Mouse (Mus musculus) lung, embryonic 15.5 days (tissue): Measurements from ENCODE around the gene Hoxa4. TPM values are rescaled to one million over a fixed set of nuclear protein-coding genes. Genes with fewer than 3 reads are reported as not detected.

ENCODE experiments used
- ATAC-seq: fragments of 200-750 bp; cut with Nextera tagmentation; 2 replicates; pipeline ENCODE4 v1.8.0; 2017; ENCODE audit warnings: moderate number of reproducible peaks, borderline replicate concordance; ENCODE audit not compliant: low FRiP score, low TSS enrichment; ENCODE audit errors: extremely low read depth
- H3K27ac ChIP-seq: fragments of 300-500 bp; sonication (generic); 2 replicates; pipeline ENCODE4 v1.5.1; 2015; ENCODE audit warnings: moderate library complexity, mild to moderate bottlenecking, inconsistent platforms
- H3K27me3 ChIP-seq: fragments of 300-500 bp; sonication (generic); 2 replicates; pipeline ENCODE4 v1.6.1; 2015; ENCODE audit warnings: inconsistent platforms
- H3K36me3 ChIP-seq: fragments of 300-500 bp; sonication (generic); 2 replicates; pipeline ENCODE4 v1.6.1; 2015; ENCODE audit warnings: inconsistent platforms
- H3K4me1 ChIP-seq: fragments of 300-500 bp; sonication (generic); 2 replicates; pipeline ENCODE4 v1.6.1; 2015; ENCODE audit warnings: inconsistent platforms
- H3K4me2 ChIP-seq: fragments of 300-500 bp; sonication (generic); 2 replicates; pipeline ENCODE4 v1.6.1; 2015; ENCODE audit warnings: inconsistent platforms, mild to moderate bottlenecking, moderate library complexity
- H3K4me3 ChIP-seq: fragments of 300-500 bp; sonication (generic); 2 replicates; pipeline ENCODE4 v1.5.1; 2015; ENCODE audit warnings: mild to moderate bottlenecking, inconsistent platforms
- H3K9ac ChIP-seq: fragments of 300-500 bp; sonication (generic); 2 replicates; pipeline ENCODE4 v1.6.1; 2015; ENCODE audit warnings: inconsistent platforms
- H3K9me3 ChIP-seq: fragments of 300-500 bp; sonication (generic); 2 replicates; pipeline ENCODE4 v1.6.1; 2016; ENCODE audit warnings: inconsistent platforms
- WGBS: fragments of 180-500 bp; shearing (Covaris S2); methylation state at CpG from one replicate; pipeline ENCODE4 v1.1.7; 2015; 5-methylcytosine and 5-hydroxymethylcytosine counted together
- polyA plus RNA-seq: library from polyadenylated mRNA; unstranded; fragments of >200 nt; fragmentation: Nextera tagmentation; extraction: Ambion mirVana; gene quantifications from 2 replicates; pipeline ENCODE4 v1.2.1, GENCODE M21; 2015

Gene Hoxa4
- polyA plus RNA-seq, 1 experiment from 2014 or later = 4.2 TPM

- no peaks in the 10 kb centered on the region for H3K36me3 ChIP-seq
- peak; percentile 80 for ATAC-seq
- H3K9ac ChIP-seq = peak within 1 kb of the TSS; percentile 65
- WGBS = under 1% methylated on average over 55 of the region's 55 CpGs
- peaks cover 24% of the 10 kb centered on the region for H3K4me1 ChIP-seq
- H3K4me3 ChIP-seq = peak within 1 kb of the TSS; percentile 72
- no peaks in the 10 kb centered on the region for H3K9me3 ChIP-seq
- peak within 1 kb of the TSS; percentile 90 for H3K4me2 ChIP-seq
- H3K27ac ChIP-seq = peak within 1 kb of the TSS; percentile 95
- peaks cover 84% of the 10 kb centered on the region for H3K27me3 ChIP-seq
Measured at GRCm38 (mm10) chr6:52158276-52159051, 33.1 kb downstream of the Hoxa4 start, which contains the start of gene Hoxa1. Gene Hoxa1 (minus strand): TSS chr6:52158317.

DNA sequence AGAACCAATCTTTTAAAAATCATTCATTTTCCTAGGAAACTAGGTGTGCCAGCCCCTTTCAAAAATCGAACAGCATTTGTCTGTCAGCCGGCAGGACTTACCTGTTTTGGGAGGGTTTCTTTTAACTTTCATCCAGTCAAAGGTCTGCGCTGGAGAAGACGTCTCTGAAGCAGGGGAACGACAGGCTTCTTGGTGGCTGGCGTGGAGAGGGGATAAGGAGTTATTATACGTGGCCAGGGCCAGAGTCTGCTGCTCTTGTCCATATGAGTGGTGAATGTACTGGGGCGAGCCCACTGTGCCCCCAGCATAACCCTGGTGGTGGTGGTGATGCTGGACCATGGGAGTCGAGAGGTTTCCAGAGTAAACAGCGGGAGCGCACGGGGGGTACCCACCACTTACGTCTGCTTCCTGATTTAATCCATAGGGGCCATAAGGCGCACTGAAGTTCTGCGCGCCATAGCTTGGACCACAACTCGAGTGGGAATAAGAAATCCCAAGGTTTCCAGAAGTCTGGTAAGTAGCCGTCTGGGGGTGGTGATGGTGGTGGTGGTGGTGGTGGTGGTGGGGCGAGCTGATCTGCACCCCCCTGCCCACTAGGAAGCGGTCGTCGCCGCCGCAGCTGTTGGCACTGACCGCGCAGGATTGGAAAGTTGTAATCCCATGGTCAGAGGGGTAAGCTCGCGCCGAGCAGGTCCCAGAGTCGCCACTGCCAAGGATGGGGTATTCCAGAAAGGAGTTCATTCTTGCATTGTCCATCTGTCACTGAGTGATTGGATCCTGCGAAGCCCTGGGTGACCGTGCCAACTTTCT, 33.9 kb downstream of the Hoxa4 start:
- Histone ChIP-seq H3K36me3 (no peaks in the 10 kb centered on the region), H3K9ac (peak overlapping the region; percentile 3; the same call in 1 of the 2 replicates), H3K4me3 (peak overlapping the region; percentile 72), H3K4me2 (peak overlapping the region; percentile 90), H3K4me1 (peaks cover 24% of the 10 kb centered on the region), H3K27me3 (peaks cover 85% of the 10 kb centered on the region), H3K9me3 (no peaks in the 10 kb centered on the region), H3K27ac (no peak overlapping the region)
- under 1% methylated on average over 32 of the region's 32 CpGs for WGBS
- ATAC-seq = no peak

DNA sequence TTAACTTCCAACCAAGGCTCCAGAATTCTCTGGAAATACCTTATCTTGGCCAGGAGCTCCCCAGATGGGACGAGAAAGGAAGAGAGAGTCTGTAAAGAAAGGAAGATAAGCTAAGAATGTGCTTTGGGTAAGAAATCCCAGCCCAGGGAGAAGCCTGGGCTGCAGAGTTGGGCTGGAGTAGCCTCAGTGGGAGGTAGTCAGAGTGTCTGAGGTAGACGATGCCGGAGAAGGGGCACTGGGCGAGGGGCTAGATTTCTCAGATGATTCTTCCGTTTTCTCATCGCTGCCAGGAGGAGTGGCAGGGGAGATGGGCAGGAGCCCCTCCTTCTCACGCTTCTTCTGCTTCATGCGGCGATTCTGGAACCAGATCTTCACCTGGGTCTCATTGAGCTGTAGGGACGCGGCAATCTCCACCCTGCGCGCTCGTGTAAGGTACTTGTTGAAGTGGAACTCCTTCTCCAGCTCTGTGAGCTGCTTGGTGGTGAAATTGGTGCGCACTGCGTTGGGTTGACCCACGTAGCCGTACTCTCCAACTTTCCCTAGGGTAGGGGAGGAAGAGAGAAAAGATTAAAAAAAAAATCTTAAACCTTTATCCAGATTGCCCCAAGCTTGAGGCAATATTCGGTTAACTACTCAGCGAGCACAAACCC, 34.9 kb downstream of the Hoxa4 start:
- H3K9ac ChIP-seq = no peak overlapping the region
- H3K27ac ChIP-seq = no peak overlapping the region
- H3K4me3 ChIP-seq = peak overlapping the region; percentile 12; the same call in 1 of the 2 replicates
- no peaks in the 10 kb centered on the region for H3K9me3 ChIP-seq
- 13% methylated on average over 20 of the region's 20 CpGs for WGBS
- ATAC-seq = no peak
- H3K27me3 ChIP-seq = peaks cover 89% of the 10 kb centered on the region
- peaks cover 24% of the 10 kb centered on the region for H3K4me1 ChIP-seq
- H3K4me2 ChIP-seq = peak overlapping the region; percentile 90
- no peaks in the 10 kb centered on the region for H3K36me3 ChIP-seq

DNA sequence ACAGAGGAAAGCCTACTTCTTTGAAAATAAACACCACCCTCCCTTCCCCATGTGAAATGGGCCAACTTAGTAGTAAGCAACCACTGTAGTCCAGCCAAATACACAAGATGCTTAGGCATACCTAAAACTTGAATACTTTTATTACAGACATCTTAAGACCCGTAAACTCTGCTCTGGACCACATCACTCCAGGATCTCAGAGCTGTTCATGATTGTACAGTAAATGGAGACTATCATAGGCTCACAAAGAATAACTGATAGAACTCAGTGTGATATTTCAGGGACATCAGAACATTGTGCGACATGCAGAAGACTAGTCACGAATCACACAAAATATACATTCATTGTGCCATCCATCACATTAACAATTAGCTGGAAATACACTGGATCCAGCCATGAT, 36.1 kb downstream of the Hoxa4 start:
- no peak overlapping the region for H3K4me3 ChIP-seq
- ATAC-seq = no peak
- H3K27me3 ChIP-seq = peaks cover 91% of the 10 kb centered on the region
- H3K4me1 ChIP-seq = peaks cover 23% of the 10 kb centered on the region
- 71% methylated on average over 3 of the region's 3 CpGs for WGBS
- H3K9ac ChIP-seq = no peak overlapping the region
- H3K4me2 ChIP-seq = no peak overlapping the region
- H3K36me3 ChIP-seq = no peaks in the 10 kb centered on the region
- H3K27ac ChIP-seq = no peak overlapping the region
- no peaks in the 10 kb centered on the region for H3K9me3 ChIP-seq

GRCm38 (mm10) chr6:52154044-52154443, 37.5 kb downstream of the Hoxa4 start:
- ATAC-seq = no peak
- no peak overlapping the region for H3K4me2 ChIP-seq
- no peaks in the 10 kb centered on the region for H3K36me3 ChIP-seq
- no peak overlapping the region for H3K9ac ChIP-seq
- no peaks in the 10 kb centered on the region for H3K9me3 ChIP-seq
- 59% methylated on average over 5 of the region's 5 CpGs for WGBS
- peaks cover 92% of the 10 kb centered on the region for H3K27me3 ChIP-seq
- peaks cover 23% of the 10 kb centered on the region; the same call in 1 of the 2 replicates for H3K4me1 ChIP-seq
- H3K27ac ChIP-seq = no peak overlapping the region
- H3K4me3 ChIP-seq = no peak overlapping the region

GRCm38 (mm10) chr6:52153270-52153669, 38.3 kb downstream of the Hoxa4 start:
- H3K27me3 ChIP-seq = peaks cover 85% of the 10 kb centered on the region
- ATAC-seq = no peak
- H3K4me1 ChIP-seq = peaks cover 23% of the 10 kb centered on the region; the same call in 1 of the 2 replicates
- no peaks in the 10 kb centered on the region for H3K36me3 ChIP-seq
- H3K27ac ChIP-seq = no peak overlapping the region
- H3K9ac ChIP-seq = no peak overlapping the region
- H3K4me3 ChIP-seq = no peak overlapping the region
- no peaks in the 10 kb centered on the region for H3K9me3 ChIP-seq
- 19% methylated on average over 6 of the region's 6 CpGs for WGBS
- no peak overlapping the region for H3K4me2 ChIP-seq

- WGBS = 36% methylated on average over 16 of the region's 16 CpGs
- no peak overlapping the region for H3K9ac ChIP-seq
- no peak overlapping the region for H3K27ac ChIP-seq
- ATAC-seq = no peak
- H3K4me3 ChIP-seq = no peak overlapping the region
- H3K4me1 ChIP-seq = peaks cover 18% of the 10 kb centered on the region; the same call in 1 of the 2 replicates
- no peaks in the 10 kb centered on the region for H3K9me3 ChIP-seq
- H3K4me2 ChIP-seq = no peak overlapping the region
- no peaks in the 10 kb centered on the region for H3K36me3 ChIP-seq
- peaks cover 80% of the 10 kb centered on the region for H3K27me3 ChIP-seq
Measured at GRCm38 (mm10) chr6:52152226-52153193, 39.0 kb downstream of the Hoxa4 start.

- Histone ChIP-seq H3K36me3 (no peaks in the 10 kb centered on the region), H3K27me3 (peaks cover 78% of the 10 kb centered on the region), H3K4me2 (no peak overlapping the region), H3K9me3 (no peaks in the 10 kb centered on the region), H3K9ac (no peak overlapping the region), H3K4me3 (no peak overlapping the region), H3K4me1 (peaks cover 8% of the 10 kb centered on the region; the same call in 1 of the 2 replicates), H3K27ac (no peak overlapping the region)
- 55% methylated on average over 4 of the region's 4 CpGs for WGBS
- no peak for ATAC-seq
Measured at GRCm38 (mm10) chr6:52151571-52151970, 40.0 kb downstream of the Hoxa4 start.

- H3K4me2 ChIP-seq = peak overlapping the region; percentile 25
- no peak overlapping the region for H3K4me3 ChIP-seq
- no peaks in the 10 kb centered on the region for H3K36me3 ChIP-seq
- peaks cover 71% of the 10 kb centered on the region for H3K27me3 ChIP-seq
- no peak for ATAC-seq
- H3K9ac ChIP-seq = no peak overlapping the region
- no peaks in the 10 kb centered on the region for H3K9me3 ChIP-seq
- peaks cover 5% of the 10 kb centered on the region; the same call in 1 of the 2 replicates for H3K4me1 ChIP-seq
- 11% methylated on average over 16 of the region's 16 CpGs for WGBS
- H3K27ac ChIP-seq = no peak overlapping the region
Measured at GRCm38 (mm10) chr6:52150401-52150966, 41.1 kb downstream of the Hoxa4 start.
